Mouse (Mus musculus) stomach, postnatal 0 days (tissue): ENCODE results near the gene Iars2. TPM values are rescaled to one million over a fixed set of nuclear protein-coding genes. Genes with fewer than 3 reads are reported as not detected.

Experiments
- ATAC-seq: fragments of 200-750 bp; cut with Nextera tagmentation; 2 replicates; pipeline ENCODE4 v1.8.0; 2017; ENCODE audit not compliant: low FRiP score, low TSS enrichment
- DNase-seq: peaks from one replicate; pipeline ENCODE4 v3.0.0-alpha.2; 2016; ENCODE audit warnings: low spot score
- H3K27ac ChIP-seq: fragments of 300-500 bp; sonication (generic); replicated peaks from 2 replicates; pipeline ENCODE4 v1.5.1; 2014; ENCODE audit warnings: mild to moderate bottlenecking, control low read depth
- H3K27me3 ChIP-seq: fragments of 300-500 bp; sonication (generic); 2 replicates; pipeline ENCODE4 v1.6.1; 2014; ENCODE audit warnings: low read length; ENCODE audit not compliant: control insufficient read depth, insufficient read depth
- H3K36me3 ChIP-seq: fragments of 300-500 bp; sonication (generic); 2 replicates; pipeline ENCODE4 v1.6.1; 2014; ENCODE audit warnings: low read length, mixed read lengths; ENCODE audit not compliant: control insufficient read depth, insufficient read depth
- H3K4me1 ChIP-seq: fragments of 300-500 bp; sonication (generic); replicated peaks from 2 replicates; pipeline ENCODE4 v1.6.1; 2014; ENCODE audit warnings: antibody characterized with exemption; ENCODE audit not compliant: control insufficient read depth, insufficient read depth
- H3K4me2 ChIP-seq: fragments of 300-500 bp; sonication (generic); replicated peaks from 2 replicates; pipeline ENCODE4 v1.6.1; 2014; ENCODE audit warnings: low read depth, mild to moderate bottlenecking, control low read depth, moderate library complexity
- H3K4me3 ChIP-seq: fragments of 300-500 bp; sonication (generic); 2 replicates; pipeline ENCODE4 v1.5.1; 2014; ENCODE audit warnings: low read depth, low read length, control low read depth
- H3K9ac ChIP-seq: fragments of 300-500 bp; sonication (generic); 2 replicates; pipeline ENCODE4 v1.6.1; 2014; ENCODE audit warnings: mild to moderate bottlenecking, low read length, control low read depth, mixed read lengths
- H3K9me3 ChIP-seq: fragments of 300-500 bp; sonication (generic); 2 replicates; pipeline ENCODE4 v1.6.1; 2016; ENCODE audit warnings: low read length; ENCODE audit not compliant: control insufficient read depth
- CTCF ChIP-seq: IDR thresholded peaks from 2 replicates; pipeline ENCODE4 v1.5.1; 2016; ENCODE audit warnings: antibody characterized with exemption, low read depth, mild to moderate bottlenecking, moderate library complexity
- EP300 ChIP-seq: optimal IDR thresholded peaks from 2 replicates; pipeline ENCODE3; 2016; ENCODE audit warnings: antibody characterized with exemption
- WGBS: fragments of 180-500 bp; shearing (Covaris S2); extraction: QIAGEN DNeasy Blood & Tissue Kit; methylation state at CpG from one replicate; pipeline ENCODE4 v1.1.7; 2014; 5-methylcytosine and 5-hydroxymethylcytosine counted together
- polyA plus RNA-seq: library from polyadenylated mRNA; unstranded; fragments of >200 nt; fragmentation: Nextera tagmentation; extraction: Ambion mirVana; gene quantifications from 2 replicates; pipeline ENCODE4 v1.2.1, GENCODE M21; 2015

Iars2 gene
- polyA plus RNA-seq, 1 experiment from 2014 or later = 25.5 TPM

- H3K27ac ChIP-seq = peak overlapping the region; percentile 64
- H3K9ac ChIP-seq = no peak overlapping the region
- no peak for TF ChIP-seq CTCF
- TF ChIP-seq EP300 = no peak
- ATAC-seq (no peak), DNase-seq (no peak)
- H3K9me3 ChIP-seq = no peaks in the 10 kb centered on the region
- no peaks in the 10 kb centered on the region for H3K27me3 ChIP-seq
- no peak overlapping the region for H3K4me2 ChIP-seq
- WGBS = 81% methylated on average over 2 of the region's 2 CpGs
- H3K4me3 ChIP-seq = no peak overlapping the region
- H3K36me3 ChIP-seq = peaks cover 6% of the 10 kb centered on the region; the same call in 1 of the 2 replicates
- no peaks in the 10 kb centered on the region for H3K4me1 ChIP-seq
These were observed 20.9 kb downstream of the Iars2 start for GRCm38 (mm10) chr1:185308334-185308733.

GRCm38 (mm10) chr1:185307645-185308044, 21.6 kb downstream of the Iars2 start:
- no peak for TF ChIP-seq EP300
- DNase-seq (no peak), ATAC-seq (no peak)
- H3K27ac ChIP-seq = no peak overlapping the region
- no peak overlapping the region for H3K9ac ChIP-seq
- no peaks in the 10 kb centered on the region for H3K9me3 ChIP-seq
- H3K4me3 ChIP-seq = no peak overlapping the region
- no peak overlapping the region for H3K4me2 ChIP-seq
- H3K4me1 ChIP-seq = no peaks in the 10 kb centered on the region
- no peaks in the 10 kb centered on the region for H3K27me3 ChIP-seq
- no peaks in the 10 kb centered on the region; the same call in 1 of the 2 replicates for H3K36me3 ChIP-seq
- WGBS = 88% methylated on average over 7 of the region's 7 CpGs

- no peak for TF ChIP-seq CTCF
- Histone ChIP-seq H3K27me3 (no peaks in the 10 kb centered on the region), H3K4me3 (no peak overlapping the region), H3K36me3 (peaks cover 3% of the 10 kb centered on the region; the same call in 1 of the 2 replicates), H3K9ac (no peak overlapping the region), H3K9me3 (no peaks in the 10 kb centered on the region), H3K4me2 (no peak overlapping the region), H3K27ac (no peak overlapping the region), H3K4me1 (no peaks in the 10 kb centered on the region)
- WGBS = 96% methylated on average over 12 of the region's 12 CpGs
- DNase-seq = no peak
- ATAC-seq = no peak
These were observed 22.4 kb downstream of the Iars2 start for GRCm38 (mm10) chr1:185306836-185307235.

- Histone ChIP-seq H3K9ac (no peak overlapping the region), H3K9me3 (no peaks in the 10 kb centered on the region), H3K27ac (no peak overlapping the region), H3K36me3 (peaks cover 3% of the 10 kb centered on the region), H3K4me2 (no peak overlapping the region), H3K27me3 (no peaks in the 10 kb centered on the region), H3K4me3 (no peak overlapping the region), H3K4me1 (no peaks in the 10 kb centered on the region)
- TF ChIP-seq EP300 = no peak
- no peak for TF ChIP-seq CTCF
- ATAC-seq (no peak), DNase-seq (no peak)
- 89% methylated on average over 6 of the region's 6 CpGs for WGBS
These were observed 26.4 kb downstream of the Iars2 start for GRCm38 (mm10) chr1:185302816-185303215.

GRCm38 (mm10) chr1:185298496-185298895, 30.7 kb downstream of the Iars2 start:
- H3K4me3 ChIP-seq = no peak overlapping the region
- H3K27me3 ChIP-seq = no peaks in the 10 kb centered on the region
- H3K9ac ChIP-seq = no peak overlapping the region
- no peaks in the 10 kb centered on the region for H3K9me3 ChIP-seq
- H3K4me1 ChIP-seq = no peaks in the 10 kb centered on the region
- H3K4me2 ChIP-seq = no peak overlapping the region
- no peak overlapping the region for H3K27ac ChIP-seq
- ATAC-seq (no peak), DNase-seq (no peak)
- peaks cover 21% of the 10 kb centered on the region for H3K36me3 ChIP-seq
- no peak for TF ChIP-seq EP300
- WGBS = 95% methylated on average over 8 of the region's 8 CpGs

- Histone ChIP-seq H3K27ac (no peak overlapping the region), H3K27me3 (no peaks in the 10 kb centered on the region), H3K4me3 (no peak overlapping the region), H3K9ac (no peak overlapping the region), H3K36me3 (peaks cover 25% of the 10 kb centered on the region), H3K4me2 (no peak overlapping the region), H3K4me1 (no peaks in the 10 kb centered on the region), H3K9me3 (no peaks in the 10 kb centered on the region)
- no peak for TF ChIP-seq CTCF
- no peak for TF ChIP-seq EP300
- WGBS = 92% methylated on average over 7 of the region's 7 CpGs
- no peak for ATAC-seq
- no peak for DNase-seq
These were observed 32.3 kb downstream of the Iars2 start for GRCm38 (mm10) chr1:185296850-185297249.
